Mouse (Mus musculus): ENCODE measurements around the gene Smpd3. TPM values are rescaled to one million over a fixed set of nuclear protein-coding genes. Genes with fewer than 3 reads are reported as not detected.

Gene Smpd3
- polyA plus RNA-seq (2012; rRNA removed), result 0.20 and 0.22 TPM in 2 replicates

DNA sequence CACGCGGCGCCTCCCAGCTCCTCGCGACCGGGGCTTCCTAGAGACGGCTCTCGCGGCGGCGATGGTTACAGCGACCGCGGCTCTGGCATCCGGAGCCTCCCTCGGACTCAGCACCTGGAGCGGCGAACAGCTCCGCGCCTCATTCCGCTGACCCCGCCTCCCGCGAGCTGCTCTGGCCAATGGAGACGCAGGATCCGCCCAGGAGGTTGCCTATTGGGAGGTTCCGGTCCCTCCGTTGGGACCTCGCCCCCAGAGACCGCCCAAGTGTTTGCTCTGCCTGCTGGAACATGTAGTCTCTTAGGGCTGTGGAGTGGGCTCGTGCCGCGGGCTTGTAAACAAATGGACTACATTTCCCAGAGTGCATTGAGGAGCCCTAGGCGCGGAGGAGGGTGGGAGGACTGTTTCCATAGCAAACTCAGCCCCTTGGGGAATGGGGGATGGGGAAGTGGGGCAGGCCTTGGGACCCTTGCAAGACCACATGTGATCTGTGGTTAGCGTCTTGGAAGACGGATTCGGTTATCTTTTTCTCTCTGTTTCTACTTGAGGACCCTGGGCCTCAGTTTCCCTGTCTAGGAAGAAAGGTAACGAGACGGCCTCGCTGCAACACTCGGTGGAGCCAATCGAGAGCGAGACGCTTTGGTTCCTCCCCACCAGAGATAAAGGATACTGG lies at the start of gene Smpd3:
Smpd3 (minus strand) TSS at position 137 of the 670 bp plus-strand sequence.

DNA sequence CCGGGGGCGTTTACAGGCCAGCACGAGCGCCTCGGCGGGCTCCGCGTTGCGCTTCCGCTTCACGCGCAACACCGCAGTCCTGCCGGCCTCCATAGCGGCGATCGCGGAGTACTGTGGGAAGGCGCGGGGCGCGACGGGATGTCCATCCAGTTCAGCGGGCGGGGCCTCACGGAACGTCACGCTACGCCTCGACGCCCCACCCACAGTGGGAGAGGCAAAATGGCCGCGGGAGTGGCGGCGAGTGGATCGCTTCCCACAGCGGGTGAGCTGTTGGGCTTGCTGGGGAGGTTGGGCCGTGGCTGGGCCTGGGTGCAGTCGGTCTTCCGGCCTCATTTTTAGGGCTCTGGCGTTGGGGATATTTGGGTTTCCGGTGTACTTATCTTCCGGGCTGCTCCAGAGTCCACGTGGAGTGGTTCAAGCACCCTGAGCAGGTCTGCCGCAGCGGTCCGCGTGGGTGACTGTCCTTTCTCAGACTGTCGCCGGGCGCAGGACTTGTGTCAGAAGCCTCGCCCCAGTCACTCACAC lies 126.9 kb downstream of the Smpd3 start, which contains the start of the genes Slc7a6os and Prmt7:
Slc7a6os (minus strand) TSS at position 115 of the 525 bp plus-strand sequence.
Prmt7 (plus strand) TSS at position 116 of the 525 bp plus-strand sequence.

Other genes with a start within 250 kb of the Smpd3 start
- gene Esrp2, start 201.0 kb downstream of the Smpd3 start, polyA plus RNA-seq (2012; rRNA removed), result 6.1 and 6.8 TPM in 2 replicates
- gene Pla2g15, start 187.6 kb downstream of the Smpd3 start, polyA plus RNA-seq (2012; rRNA removed), result 3.0 and 3.3 TPM in 2 replicates
- gene Slc7a6, start 169.1 kb downstream of the Smpd3 start, polyA plus RNA-seq (2012; rRNA removed), result 3.3 and 3.9 TPM in 2 replicates
- gene Slc7a6os, start 127.1 kb downstream of the Smpd3 start, polyA plus RNA-seq (2012; rRNA removed), result 12.2 and 14.6 TPM in 2 replicates
- 10.4 and 11.7 TPM in 2 replicates for gene Prmt7, start 127.1 kb downstream of the Smpd3 start, polyA plus RNA-seq (2012; rRNA removed)
- 1.7 and 2.0 TPM in 2 replicates for gene Zfp90, start 77.3 kb upstream of the Smpd3 start, polyA plus RNA-seq (2012; rRNA removed)
- not detected in 2 replicates for gene 6030452D12Rik, start 162.5 kb upstream of the Smpd3 start, polyA plus RNA-seq (2012; rRNA removed)
- 1.3 TPM in 2 replicates for gene Cdh3, start 172.9 kb upstream of the Smpd3 start, polyA plus RNA-seq (2012; rRNA removed)
- 43.6 and 54.2 TPM in 2 replicates for gene Gm10073, start 235.5 kb upstream of the Smpd3 start, polyA plus RNA-seq (2012; rRNA removed)